Mouse (Mus musculus) heart, postnatal 25 days (tissue): ENCODE results near the gene Il20. TPM values are rescaled to one million over a fixed set of nuclear protein-coding genes. Genes with fewer than 3 reads are reported as not detected.

Experiments used
- DNase-seq: peaks from one replicate; pipeline ENCODE4 v3.0.0; 2022; ENCODE audit warnings: low spot score
- intact Hi-C: fragments of 180-260 bp; cut with DNase I; formaldehyde crosslinking; loops from one replicate; pipeline ENCODE4 v1.15.1; 2025
- total RNA-seq, 2 experiments: library from RNA; stranded (reverse); gene quantifications; 2 replicates each; pipeline ENCODE4 v1.2.3; 2021

Gene Il20
- total RNA-seq, result not detected

DNA sequence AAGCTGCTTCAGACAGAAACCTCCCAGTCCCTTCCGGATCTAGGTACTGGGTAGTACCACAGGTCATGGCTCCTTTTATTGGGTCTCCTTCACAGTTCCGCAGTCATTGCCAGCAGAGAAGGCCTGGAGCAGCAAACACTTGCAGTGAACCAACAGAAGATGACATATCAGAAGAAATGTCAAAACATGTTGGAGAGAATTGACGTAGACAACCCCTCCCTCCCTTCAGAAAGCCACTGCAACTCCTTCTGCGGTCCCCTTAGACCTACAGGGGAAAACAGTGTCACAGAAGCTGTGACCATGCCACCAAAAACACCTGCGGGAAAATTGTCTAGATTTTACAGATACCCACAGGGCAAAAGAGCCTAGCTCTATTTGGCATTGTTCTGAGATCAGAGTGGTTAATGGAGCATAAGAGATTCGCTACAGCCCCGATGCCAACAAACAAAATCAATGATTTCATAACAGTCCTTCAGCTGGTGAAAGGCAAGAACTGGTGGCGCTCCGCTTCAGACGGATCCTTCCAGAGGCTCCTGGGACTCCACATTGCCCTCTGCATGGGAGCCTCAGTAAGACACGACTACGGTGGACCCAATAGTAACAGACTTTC lies at the start of gene Il20:
Gene Il20, minus strand, starts transcription at position 51 of the 610 bp plus-strand sequence.
- DNase-seq, result no peak
- intact Hi-C loops, result no loop called here

DNA sequence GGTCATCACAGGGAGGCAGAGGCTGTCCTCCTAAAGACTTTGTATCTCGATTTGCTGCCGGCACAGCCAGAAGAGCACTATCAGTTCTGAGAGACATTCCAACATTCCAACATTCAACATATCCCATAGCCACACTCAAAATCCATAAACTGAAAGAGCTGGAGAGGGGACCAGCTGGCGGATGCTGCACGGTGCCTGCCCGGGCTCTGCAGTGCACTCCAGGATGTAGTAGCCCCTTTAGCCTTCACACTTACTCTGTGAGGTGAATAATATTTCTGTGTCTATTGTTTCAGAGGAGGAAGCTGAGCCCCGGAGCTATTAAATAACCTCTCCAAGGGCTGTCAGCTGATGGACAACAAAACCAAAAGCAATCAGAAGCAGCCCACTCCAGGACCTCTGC lies 35.7 kb upstream of the Il20 start:
- no peak for DNase-seq
- intact Hi-C loops, result no loop called here

DNA sequence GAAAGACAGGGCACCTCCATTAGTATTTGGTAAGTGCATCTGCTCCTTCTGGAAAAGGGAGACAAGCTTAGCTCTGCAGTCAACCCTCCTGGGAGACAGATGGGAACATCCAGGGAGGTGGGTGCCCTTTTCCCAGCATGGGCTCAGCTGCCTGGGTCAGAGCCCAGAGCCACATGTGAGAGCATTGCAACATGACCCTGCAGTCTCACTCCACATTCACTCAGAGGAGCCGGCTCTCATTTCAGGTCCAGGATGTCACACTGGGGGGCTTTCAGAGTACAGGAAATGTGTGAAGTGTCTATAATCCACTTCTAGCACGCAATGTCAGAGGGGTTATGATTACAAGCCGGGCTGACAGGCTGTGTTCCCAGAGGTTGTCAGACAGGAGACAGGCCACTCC lies 30.6 kb upstream of the Il20 start:
- intact Hi-C loops, result no loop called here
- DNase-seq, result no peak

DNA sequence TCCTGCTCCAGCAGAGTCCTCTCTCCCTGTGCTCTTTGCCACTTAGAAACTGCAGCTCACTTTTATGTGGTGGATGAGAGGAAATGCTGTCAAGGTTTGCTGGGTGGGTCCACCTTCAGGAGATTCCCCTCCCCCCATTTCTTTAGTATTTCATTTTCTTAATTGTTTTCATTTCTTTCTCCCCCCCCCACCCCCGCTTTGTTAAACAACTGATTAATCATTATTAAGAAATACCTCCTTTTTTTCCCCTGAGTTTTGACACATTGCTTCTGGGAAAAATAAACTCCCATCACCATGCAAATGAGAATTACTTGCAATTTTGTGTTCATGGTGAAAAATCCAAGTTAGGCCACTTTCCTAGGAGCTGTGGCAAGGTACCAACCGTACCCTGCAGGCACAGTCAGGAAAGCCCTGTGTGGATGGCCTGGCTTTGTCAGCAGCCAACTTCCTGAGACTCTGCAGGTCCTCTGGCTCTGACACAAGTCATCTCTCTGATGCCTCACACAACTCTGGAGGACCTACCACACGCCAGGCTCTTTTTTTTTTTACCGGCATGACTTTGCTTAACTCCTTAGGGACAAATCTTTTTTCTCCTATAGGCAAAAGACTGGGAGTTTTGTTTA lies 28.9 kb upstream of the Il20 start, which contains the start of gene Il19:
Gene Il19, minus strand, starts transcription at position 51 of the 623 bp plus-strand sequence.
- intact Hi-C loops, result no loop called here
- no peak for DNase-seq

DNA sequence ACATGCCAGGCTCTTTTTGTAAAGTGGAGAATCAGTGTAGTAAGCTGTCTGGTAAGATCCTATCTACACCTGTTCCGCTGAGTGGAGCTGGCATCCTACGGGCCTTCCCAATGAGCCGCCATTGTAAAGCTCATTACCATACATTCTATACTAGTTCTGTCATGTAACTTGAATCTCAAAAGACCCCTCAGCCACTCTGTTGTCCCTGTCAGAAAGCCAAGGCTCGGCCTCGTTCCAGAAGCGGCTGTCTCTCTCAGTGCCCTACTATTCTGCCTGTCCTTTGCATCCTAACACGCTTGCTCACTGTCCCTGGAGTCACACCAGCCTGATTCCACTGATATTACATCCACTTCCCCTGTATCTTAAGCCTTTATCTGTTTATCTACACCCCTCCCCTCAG lies 26.9 kb upstream of the Il20 start:
- intact Hi-C loops, result no loop called here
- no peak for DNase-seq

DNA sequence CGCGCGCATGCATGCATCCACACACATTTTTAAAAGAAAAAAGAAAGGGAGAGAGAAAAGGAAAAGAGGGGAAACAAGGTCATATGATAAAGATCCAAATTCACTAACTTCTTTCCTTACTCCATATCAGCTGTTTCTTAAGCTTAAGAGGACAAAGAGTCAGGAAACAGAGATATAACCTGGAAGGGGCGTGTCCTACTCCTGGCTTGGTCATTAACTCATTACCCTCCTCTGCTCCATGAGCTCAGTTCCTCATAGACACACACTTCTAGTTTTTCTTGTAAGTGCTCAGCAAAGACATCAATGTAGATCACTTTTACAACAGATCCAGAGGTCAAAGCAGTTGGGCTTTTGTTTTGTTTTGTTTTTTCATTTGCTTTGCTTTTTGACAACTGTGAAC lies 25.9 kb upstream of the Il20 start:
- DNase-seq, result no peak
- intact Hi-C loops, result no loop called here

DNA sequence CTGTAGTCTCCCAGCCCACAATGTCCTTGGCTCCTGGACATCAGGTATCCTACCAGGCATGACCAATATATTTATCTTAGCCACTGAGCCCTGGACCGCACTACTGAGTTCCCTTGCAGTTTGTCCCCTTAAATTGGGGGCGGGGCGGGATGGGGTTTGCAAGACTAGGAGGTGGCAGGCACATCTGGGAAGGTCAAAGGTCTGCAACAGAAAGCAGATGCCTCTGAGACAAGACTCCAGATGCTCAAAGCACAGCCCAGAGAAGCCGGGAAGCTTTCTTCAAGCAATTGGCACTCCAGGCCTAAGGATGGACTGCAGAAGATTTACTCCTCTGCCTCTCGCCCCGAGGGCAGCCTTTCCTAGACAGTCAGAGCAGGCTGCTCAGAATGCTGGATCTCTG lies 25.1 kb upstream of the Il20 start:
- no peak for DNase-seq
- intact Hi-C loops, result loop anchor here (1.0 kb wide), 1 partner anchor 30 kb away; no protein-coding TSS in a partner anchor

DNA sequence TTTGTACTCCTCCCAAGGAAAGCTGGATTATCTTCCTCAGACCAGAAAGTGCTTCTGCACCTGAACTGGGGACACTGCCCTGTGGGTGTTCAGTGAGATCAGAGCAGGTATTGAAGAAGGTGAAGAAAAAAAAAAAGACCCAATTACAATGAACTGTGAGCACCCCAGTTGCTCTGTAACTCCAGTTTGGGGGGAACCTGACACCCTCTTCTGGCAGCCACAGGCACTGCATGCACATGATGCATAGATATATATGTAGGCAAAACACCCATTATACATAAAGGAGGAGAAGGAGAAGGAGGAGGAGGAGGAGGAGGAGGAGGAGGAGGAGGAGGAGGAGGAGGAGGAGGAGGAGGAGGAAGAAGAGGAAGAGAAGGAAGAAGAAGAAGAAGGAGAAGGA lies 15.2 kb upstream of the Il20 start:
- no peak for DNase-seq
- intact Hi-C loops, result no loop called here

DNA sequence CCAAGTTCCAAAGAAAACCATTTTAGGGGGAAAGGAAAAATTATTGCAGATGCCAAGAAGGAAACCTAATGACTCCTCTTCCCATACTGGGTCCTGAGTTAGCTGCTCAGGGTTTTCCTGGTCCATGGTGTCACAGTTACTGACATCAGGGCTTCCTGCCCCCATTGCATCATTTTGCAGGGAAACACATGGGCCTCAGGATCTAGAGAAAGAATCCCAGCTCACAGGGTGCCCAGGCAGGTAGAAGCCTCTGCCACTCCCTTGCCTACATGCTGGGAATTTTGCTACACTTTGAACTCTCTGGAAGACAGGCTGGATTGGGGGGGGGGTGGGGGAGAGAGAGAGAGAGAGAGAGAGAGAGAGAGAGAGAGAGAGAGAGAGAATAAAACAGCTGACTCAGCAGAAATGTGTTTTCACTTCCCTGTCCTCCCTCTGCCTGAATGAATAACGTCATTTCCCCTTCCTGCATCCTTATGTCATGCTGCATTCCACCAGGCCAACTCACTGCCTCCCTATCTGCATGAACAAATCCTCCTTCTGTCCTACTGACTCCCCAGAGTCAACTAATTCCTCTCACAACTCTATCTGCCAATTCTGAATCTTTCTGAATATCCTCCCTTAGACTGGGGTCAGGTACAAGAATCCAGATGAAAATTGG lies 7.2 kb upstream of the Il20 start:
- intact Hi-C loops, result no loop called here
- no peak for DNase-seq

DNA sequence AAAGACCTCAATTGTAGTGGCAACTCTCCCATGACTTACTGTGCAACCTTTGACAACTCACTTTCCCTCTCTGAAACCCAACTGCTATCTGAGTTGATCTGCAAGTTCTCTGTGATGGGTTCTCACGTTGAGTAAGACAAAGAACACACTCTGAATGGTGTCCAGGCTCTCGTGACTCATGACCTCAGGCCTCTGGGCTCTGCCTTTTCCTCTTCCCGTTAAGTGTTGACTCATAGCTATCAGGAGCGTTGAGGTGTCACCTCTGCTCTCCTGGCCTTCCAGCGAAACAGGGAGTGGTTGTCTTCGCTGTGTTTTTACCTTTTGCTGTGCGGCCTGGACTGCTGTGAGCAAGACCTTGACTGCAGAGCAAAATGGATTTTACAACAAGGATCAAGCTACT lies 8.7 kb downstream of the Il20 start:
- no peak for DNase-seq
- intact Hi-C loops, result no loop called here

DNA sequence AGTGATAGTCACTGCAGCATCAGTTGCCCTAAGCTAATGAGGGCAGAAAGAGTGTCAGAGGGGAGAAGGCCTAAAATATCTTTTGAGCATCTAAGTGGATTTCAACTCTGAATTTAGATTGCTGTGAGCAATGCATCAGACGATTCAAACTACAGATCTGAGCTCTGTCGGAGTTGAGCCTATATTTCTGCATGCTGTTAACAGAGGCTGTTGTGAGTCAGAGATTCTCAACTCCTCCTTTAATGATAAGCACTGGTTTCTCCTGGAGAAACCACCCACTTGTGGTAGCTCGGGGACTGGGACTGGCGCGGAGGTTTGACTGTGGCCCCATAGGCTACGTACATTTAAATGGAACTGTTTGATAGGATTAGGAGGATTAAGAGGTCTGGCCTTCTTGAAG lies 16.8 kb downstream of the Il20 start:
- DNase-seq, result no peak
- intact Hi-C loops, result no loop called here

DNA sequence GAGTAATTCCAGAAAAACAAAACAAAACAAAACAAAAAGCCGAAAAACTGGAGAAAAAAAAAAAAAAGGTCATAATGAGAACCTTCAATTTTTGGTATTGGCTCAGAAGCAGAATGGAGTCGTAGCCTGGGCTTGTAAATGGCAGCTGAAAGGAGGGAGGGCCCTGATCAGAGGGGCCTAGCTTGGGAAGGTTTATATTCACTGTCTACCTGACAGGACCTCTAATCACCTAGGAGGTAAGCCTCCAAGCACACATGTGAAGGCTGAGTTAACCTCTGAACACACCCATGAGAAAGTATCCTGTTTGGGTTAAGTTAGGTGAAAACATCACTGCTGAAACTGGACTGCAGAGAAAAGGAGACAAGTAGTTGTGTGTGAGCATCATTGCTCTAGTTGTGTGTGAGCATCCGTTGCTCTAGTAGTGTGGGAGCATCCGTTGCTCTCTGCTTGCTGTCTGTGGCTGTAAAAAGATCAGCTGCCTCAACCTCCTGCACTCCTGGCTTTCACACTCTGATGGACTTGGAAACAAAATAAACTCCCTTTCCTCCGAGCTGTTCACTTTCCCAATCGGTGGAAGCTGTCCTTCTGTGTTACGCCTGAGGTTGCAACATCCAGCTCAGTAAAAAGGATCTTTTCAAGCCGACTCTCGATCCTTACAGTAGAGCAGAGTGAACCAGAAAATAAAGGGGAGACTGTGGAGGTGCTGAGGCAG lies 17.8 kb downstream of the Il20 start:
- intact Hi-C loops, result no loop called here
- DNase-seq, result no peak

DNA sequence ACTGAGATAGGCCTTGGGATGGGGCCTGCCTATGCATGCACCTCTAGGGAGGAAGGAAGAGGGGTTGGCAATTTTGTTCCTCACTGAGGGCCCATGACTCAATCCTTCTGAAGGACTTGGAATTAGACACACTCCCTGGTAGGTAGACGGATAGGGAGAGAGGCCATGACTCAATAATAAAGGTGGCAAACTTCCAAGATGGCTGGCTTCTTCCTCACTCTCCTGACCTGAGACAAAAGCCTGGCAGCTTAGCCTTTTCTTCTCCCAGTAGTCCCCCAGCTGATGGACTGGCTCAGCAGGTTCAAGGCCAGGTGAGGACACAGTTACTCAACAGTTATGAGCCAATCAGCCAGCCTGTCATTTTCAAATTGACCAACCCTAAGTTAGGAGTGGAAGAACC lies 18.8 kb downstream of the Il20 start:
- intact Hi-C loops, result no loop called here

DNA sequence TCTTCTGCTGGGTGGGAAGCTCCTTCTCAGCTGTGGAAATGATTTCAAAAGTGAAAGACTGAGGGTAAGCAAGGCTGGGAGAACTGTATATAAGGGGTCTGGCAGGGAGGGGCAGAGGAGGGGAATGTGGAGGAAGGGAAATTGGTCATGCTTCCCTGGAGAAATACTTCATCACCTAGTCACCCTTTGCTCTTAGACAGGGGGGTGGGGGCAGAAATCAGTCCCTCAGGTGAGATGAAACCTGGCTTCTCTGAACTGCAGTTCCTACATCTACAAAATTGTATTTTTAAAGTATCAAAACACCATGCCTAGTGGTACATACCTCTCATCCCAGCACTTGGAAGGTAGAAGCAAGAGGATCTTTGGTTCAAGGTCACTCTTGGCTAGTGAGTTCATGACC lies 23.9 kb downstream of the Il20 start, which contains the start of gene Il24:
Gene Il24, minus strand, starts transcription at position 101 of the 400 bp plus-strand sequence.
- DNase-seq, result no peak
- intact Hi-C loops, result no loop called here

More for the DNA sequence above, 18.8 kb downstream of the Il20 start:
- DNase-seq, result no peak

DNA sequence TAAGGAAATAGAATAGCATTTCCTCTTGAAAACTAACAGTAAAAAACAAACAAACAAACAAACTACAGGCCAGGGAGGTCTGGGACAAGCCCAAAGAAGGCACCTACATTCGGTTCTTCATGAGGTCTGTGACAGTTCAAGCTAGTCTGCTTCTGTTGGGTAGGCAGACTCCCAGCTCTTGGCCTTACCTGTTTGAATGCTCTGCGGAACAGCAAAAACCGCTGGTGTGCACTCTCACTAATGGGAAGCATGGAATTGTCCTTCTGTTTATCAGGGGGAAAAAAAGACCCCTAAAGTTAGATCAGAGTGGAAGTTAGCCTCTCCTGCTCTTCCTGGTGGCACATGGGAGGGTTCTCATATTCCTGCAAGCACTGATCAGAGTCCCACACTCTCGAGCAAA lies 28.1 kb downstream of the Il20 start:
- intact Hi-C loops, result no loop called here

DNA sequence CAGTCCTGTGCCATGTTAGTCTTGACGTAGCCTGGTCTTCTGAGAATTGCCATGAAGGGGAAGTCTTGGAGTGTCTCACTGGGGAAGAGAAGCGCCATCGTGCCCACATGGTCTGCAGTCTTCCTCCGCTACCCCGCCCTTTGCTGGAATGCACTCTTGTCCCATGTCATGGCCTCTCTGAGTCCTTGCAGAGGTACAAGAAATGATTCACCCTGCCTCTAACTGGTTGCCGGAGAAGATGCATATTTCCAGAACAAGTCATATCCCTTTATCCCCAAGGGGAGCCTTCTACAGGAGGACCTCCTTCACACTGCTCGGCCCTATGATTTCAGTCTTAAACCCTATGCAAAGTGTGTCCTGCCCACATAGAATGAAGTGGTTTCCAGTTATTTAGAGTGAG lies 31.3 kb downstream of the Il20 start:
- intact Hi-C loops, result loop anchor here (5.0 to 10.0 kb wide), 3 partner anchors 272 to 382 kb away; partner anchors contain the start of gene Eif2d

More for the DNA sequence above, 28.1 kb downstream of the Il20 start:
- no peak for DNase-seq

DNA sequence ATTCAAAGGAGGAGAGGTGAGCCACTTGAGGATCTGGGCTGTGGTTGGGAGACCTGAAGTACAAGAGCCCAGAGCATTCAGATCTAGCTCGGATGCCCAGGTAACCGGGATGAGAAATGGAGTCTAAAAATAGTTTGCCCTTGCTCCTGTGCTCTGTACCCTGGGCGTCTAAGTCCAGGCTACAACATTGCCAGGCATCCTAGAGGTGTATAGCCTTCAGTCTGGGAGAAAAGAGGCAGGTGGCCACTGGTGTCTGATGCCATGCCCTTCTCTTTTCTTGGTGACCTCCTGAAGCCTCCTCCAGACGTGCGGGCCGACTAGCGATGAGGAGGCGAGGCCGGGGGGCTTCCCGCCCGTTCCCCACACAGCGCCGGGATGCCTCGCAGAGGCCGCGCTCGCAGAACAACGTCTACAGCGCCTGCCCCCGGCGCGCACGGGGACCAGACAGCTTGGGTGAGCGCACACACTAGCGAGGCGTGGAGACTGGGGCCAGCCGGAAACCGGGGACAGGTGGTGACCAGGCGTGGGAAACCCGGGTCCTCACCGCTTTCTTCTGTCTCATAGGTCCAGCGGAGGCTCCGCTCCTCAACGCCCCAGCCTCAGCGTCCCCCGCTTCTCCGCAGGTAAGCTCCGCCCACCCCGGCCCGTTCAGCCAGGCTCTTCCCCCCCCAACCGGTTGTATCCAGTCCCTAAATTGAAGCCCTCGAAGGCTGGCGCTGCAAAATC lies 33.2 kb downstream of the Il20 start:
- DNase-seq, result no peak
- intact Hi-C loops, result loop anchor here (1.0 to 10.0 kb wide), 5 partner anchors 101 to 384 kb away; partner anchors contain the start of gene Eif2d

More for the DNA sequence above, 31.3 kb downstream of the Il20 start:
- no peak for DNase-seq

DNA sequence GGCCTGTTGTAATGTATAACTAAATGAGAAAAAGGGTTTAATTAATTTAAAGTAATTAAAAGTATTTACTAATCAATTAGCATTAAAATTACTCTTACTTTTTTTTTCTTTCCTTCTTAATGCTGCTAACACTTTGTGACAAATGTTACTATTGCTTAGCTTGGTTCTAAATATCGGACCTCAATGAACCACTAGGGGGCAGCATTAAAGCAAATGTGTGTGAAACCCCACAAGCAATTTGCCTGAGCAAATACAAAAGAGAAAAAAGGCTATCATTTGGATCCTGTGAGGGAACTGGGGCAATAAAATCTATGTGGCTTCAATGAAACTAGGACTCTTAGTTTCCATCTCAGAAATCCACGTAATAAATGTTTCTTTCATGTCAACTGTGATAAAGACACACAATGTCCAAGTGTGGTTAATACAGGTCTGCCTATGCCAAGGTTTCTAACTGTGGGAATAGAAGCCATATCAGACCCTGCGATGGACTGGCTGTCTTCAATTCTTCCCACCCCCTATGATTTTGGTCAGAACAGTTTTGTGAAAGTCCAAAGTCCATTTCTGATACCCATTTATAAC lies 34.2 kb downstream of the Il20 start:
- no peak for DNase-seq
- intact Hi-C loops, result loop anchor here (1.0 to 10.0 kb wide), 5 partner anchors 102 to 385 kb away; partner anchors contain the start of gene Eif2d

DNA sequence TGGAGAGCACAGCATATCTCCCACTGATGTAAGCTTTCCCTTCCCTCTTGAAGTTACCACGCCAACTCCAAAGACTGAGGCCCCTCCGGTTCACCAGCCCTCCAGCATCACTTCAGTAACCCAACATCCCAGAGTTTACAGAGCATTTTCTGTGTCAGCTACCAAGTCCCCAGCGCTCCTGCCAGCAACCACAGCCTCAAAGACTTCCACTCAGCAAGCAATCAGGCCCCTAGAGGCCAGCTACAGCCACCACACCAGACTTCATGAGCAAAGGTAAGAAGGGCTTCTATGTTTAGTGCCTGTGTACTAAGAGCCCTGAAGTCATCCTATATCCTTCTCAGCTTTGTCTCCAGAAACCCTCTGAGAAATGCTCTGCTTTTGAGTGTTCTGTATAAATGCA lies 35.3 kb downstream of the Il20 start:
- no peak for DNase-seq
- intact Hi-C loops, result loop anchor here (5.0 to 10.0 kb wide), 3 partner anchors 276 to 386 kb away; partner anchors contain the start of gene Eif2d
